Mouse (Mus musculus) heart, embryonic 15.5 days (tissue): ENCODE results near the gene Olfr787. TPM values are rescaled to one million over a fixed set of nuclear protein-coding genes. Genes with fewer than 3 reads are reported as not detected.

Source experiments
- ATAC-seq: fragments of 200-750 bp; cut with Nextera tagmentation; replicated peaks from 2 replicates; pipeline ENCODE4 v1.8.0; 2017; ENCODE audit warnings: low read depth, moderate TSS enrichment; ENCODE audit not compliant: insufficient number of reproducible peaks, insufficient read depth, low FRiP score
- H3K27ac ChIP-seq: fragments of 300-500 bp; sonication (generic); 2 replicates; pipeline ENCODE4 v1.5.1; 2015; ENCODE audit warnings: mild to moderate bottlenecking, inconsistent platforms
- H3K27me3 ChIP-seq: fragments of 300-500 bp; sonication (generic); 2 replicates; pipeline ENCODE4 v1.6.1; 2015; ENCODE audit warnings: inconsistent platforms
- H3K36me3 ChIP-seq: fragments of 300-500 bp; sonication (generic); 2 replicates; pipeline ENCODE4 v1.6.1; 2015; ENCODE audit warnings: mild to moderate bottlenecking, inconsistent platforms
- H3K4me1 ChIP-seq: fragments of 300-500 bp; sonication (generic); replicated peaks from 2 replicates; pipeline ENCODE4 v1.6.1; 2015; ENCODE audit warnings: inconsistent platforms
- H3K4me2 ChIP-seq: fragments of 300-500 bp; sonication (generic); 2 replicates; pipeline ENCODE4 v1.6.1; 2015; ENCODE audit warnings: inconsistent platforms, mild to moderate bottlenecking, moderate library complexity
- H3K4me3 ChIP-seq: fragments of 300-500 bp; sonication (generic); 2 replicates; pipeline ENCODE4 v1.5.1; 2015; ENCODE audit warnings: mild to moderate bottlenecking, inconsistent platforms
- H3K9ac ChIP-seq: fragments of 300-500 bp; sonication (generic); 2 replicates; pipeline ENCODE4 v1.6.1; 2015; ENCODE audit warnings: mild to moderate bottlenecking, inconsistent platforms
- H3K9me3 ChIP-seq: fragments of 300-500 bp; sonication (generic); replicated peaks from 2 replicates; pipeline ENCODE4 v1.6.1; 2016; ENCODE audit warnings: inconsistent platforms
- WGBS: fragments of 180-500 bp; shearing (Covaris S2); methylation state at CpG from one replicate; pipeline ENCODE4 v1.1.7; 2015; ENCODE audit warnings: mixed read lengths; 5-methylcytosine and 5-hydroxymethylcytosine counted together
- polyA plus RNA-seq: library from polyadenylated mRNA; unstranded; fragments of >200 nt; fragmentation: Nextera tagmentation; extraction: Ambion mirVana; gene quantifications from 2 replicates; pipeline ENCODE4 v1.2.1, GENCODE M21; 2015

The Olfr787 gene
- not detected in 2 replicates for polyA plus RNA-seq

DNA sequence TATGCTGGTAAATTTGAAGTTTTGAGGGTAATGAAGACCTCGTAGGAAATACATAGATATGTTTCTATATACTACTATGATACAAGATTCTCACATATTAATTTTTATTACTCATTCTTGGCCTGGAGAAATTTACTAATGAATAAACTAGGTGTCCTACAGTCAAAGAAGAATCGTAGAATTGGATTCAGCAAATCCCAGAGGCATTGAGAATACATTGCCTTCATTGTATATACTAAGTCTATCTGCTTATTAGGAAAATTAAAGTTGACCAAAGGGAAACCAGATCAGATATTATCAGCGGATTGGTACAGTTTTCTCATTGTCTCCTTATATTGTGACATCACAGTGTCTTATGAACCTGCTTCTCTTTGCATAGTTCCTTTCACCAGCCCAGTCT lies at the start of gene Olfr787:
Gene Olfr787, plus strand, starts transcription at position 301 of the 400 bp plus-strand sequence.
- Histone ChIP-seq H3K4me1 (no peaks in the 10 kb centered on the region), H3K9ac (no peak within 1 kb of the TSS), H3K27ac (no peak within 1 kb of the TSS), H3K36me3 (no peaks in the 10 kb centered on the region), H3K4me3 (no peak within 1 kb of the TSS), H3K4me2 (no peak within 1 kb of the TSS), H3K9me3 (no peaks in the 10 kb centered on the region), H3K27me3 (no peaks in the 10 kb centered on the region)
- ATAC-seq = no peak
- WGBS = 68% methylated on average over 3 of the region's 3 CpGs

GRCm38 (mm10) chr10:129427006-129427405 lies 34.7 kb upstream of the Olfr787 start, which contains the start of gene Olfr786:
Gene Olfr786, plus strand, starts transcription at chr10:129427306.
- Histone ChIP-seq H3K4me1 (no peaks in the 10 kb centered on the region), H3K4me2 (no peak within 1 kb of the TSS), H3K4me3 (no peak within 1 kb of the TSS), H3K36me3 (no peaks in the 10 kb centered on the region), H3K27ac (no peak within 1 kb of the TSS), H3K27me3 (no peaks in the 10 kb centered on the region), H3K9ac (no peak within 1 kb of the TSS), H3K9me3 (no peaks in the 10 kb centered on the region)
- ATAC-seq = no peak

DNA sequence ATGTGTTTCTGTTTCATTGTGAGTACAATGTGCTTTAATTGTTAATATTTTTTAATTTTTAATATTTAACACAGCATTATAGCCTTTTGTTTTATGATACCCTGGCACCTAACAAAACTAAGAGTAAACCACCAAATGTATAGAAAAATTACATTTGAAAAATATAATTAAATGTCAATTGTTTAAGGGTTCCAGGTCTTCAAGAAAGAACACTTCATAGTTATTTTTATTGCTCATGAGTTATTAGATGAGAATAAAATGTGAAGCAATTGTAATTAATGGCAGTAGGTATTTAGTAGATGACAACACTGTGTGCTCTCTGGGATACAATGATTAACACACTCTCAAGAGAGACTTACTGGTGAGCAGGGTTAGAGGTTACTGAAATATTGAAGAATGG lies 9.0 kb downstream of the Olfr787 start, which contains the start of gene Olfr788:
Gene Olfr788, plus strand, starts transcription at position 301 of the 400 bp plus-strand sequence.
- Histone ChIP-seq H3K27me3 (no peaks in the 10 kb centered on the region), H3K9me3 (no peaks in the 10 kb centered on the region), H3K27ac (no peak within 1 kb of the TSS), H3K4me1 (no peaks in the 10 kb centered on the region), H3K36me3 (no peaks in the 10 kb centered on the region), H3K4me3 (no peak within 1 kb of the TSS), H3K4me2 (no peak within 1 kb of the TSS), H3K9ac (no peak within 1 kb of the TSS)
- no peak for ATAC-seq

- Histone ChIP-seq H3K36me3 (no peaks in the 10 kb centered on the region), H3K4me1 (no peaks in the 10 kb centered on the region), H3K27ac (no peak overlapping the region), H3K27me3 (no peaks in the 10 kb centered on the region), H3K9ac (no peak overlapping the region), H3K9me3 (no peaks in the 10 kb centered on the region), H3K4me2 (no peak overlapping the region), H3K4me3 (no peak overlapping the region)
- WGBS = 62% methylated on average over 2 of the region's 2 CpGs
- ATAC-seq = no peak
Observed at GRCm38 (mm10) chr10:129473256-129473655, 11.6 kb downstream of the Olfr787 start.

DNA sequence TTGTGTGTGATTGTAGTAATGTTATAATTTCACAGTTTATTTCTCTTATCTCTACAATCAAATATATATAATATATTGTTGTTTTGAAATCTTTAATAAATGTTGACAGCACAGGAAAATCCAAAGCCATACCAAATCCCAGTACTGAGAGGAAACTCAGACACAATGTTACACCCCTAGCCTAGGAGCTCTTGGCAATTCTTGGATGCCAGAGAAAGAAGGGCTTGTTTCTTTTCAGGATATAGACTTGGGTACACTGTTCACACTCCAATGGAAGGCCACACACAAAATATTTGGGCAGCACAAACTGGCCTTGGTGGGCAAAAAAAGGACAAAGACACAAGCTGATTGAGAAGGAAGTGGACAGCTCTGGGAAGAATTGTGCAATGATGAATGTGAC lies 12.1 kb downstream of the Olfr787 start:
- no peak overlapping the region for H3K4me3 ChIP-seq
- H3K27me3 ChIP-seq = no peaks in the 10 kb centered on the region
- no peaks in the 10 kb centered on the region for H3K4me1 ChIP-seq
- H3K9me3 ChIP-seq = no peaks in the 10 kb centered on the region
- no peak overlapping the region for H3K27ac ChIP-seq
- no peak overlapping the region for H3K4me2 ChIP-seq
- no peak for ATAC-seq
- H3K36me3 ChIP-seq = no peaks in the 10 kb centered on the region
- no peak overlapping the region for H3K9ac ChIP-seq

DNA sequence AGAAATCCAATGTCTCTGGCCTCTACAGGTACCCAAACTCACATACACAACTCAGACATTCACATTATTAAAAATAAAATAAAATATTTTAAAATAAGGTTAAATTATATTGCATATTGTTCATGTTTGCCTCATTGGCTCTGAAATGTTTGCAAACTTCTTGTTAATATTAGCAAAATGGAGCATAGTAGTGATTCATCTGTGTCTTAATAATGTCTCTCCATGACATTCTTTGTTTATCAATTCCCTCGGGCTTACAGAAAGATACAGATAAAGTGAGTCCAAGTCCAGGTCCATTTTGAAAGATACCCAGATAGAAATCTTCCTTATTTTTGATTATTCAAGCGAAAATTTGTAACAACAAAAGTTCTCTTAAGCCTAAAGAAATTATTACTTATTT lies 22.8 kb downstream of the Olfr787 start, which contains the start of gene Olfr789:
Gene Olfr789, plus strand, starts transcription at position 301 of the 400 bp plus-strand sequence.
- no peak within 1 kb of the TSS for H3K4me3 ChIP-seq
- whole genome bisulfite sequencing = 51% methylated on average over 2 of the region's 2 CpGs
- no peaks in the 10 kb centered on the region for H3K36me3 ChIP-seq
- no peaks in the 10 kb centered on the region for H3K27me3 ChIP-seq
- no peaks in the 10 kb centered on the region for H3K4me1 ChIP-seq
- no peak within 1 kb of the TSS for H3K9ac ChIP-seq
- H3K9me3 ChIP-seq = no peaks in the 10 kb centered on the region
- H3K4me2 ChIP-seq = no peak within 1 kb of the TSS
- H3K27ac ChIP-seq = no peak within 1 kb of the TSS
- ATAC-seq = no peak

DNA sequence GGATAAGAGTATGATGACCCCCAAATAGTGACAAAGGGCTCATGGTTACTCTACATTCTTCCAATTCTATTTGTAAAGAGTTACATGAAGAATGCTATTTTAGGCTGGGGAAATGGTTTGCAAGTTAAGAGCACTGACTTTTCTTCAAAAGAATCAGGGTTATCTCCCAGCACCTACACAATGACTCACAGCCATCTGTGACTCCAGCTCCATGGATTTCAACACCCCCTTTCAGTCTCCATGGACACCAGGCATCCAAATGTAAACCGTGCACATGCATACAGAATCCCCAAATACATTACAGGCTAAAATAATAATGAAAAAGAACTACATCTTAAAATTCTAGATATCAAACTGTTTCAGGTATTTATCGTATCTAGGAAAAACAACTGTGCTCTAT lies 28.4 kb downstream of the Olfr787 start:
- H3K9me3 ChIP-seq = no peaks in the 10 kb centered on the region
- no peaks in the 10 kb centered on the region for H3K27me3 ChIP-seq
- 65% methylated on average over 2 of the region's 2 CpGs for WGBS
- H3K4me3 ChIP-seq = no peak overlapping the region
- no peak overlapping the region for H3K9ac ChIP-seq
- H3K4me2 ChIP-seq = no peak overlapping the region
- H3K4me1 ChIP-seq = no peaks in the 10 kb centered on the region
- H3K36me3 ChIP-seq = no peaks in the 10 kb centered on the region
- no peak overlapping the region for H3K27ac ChIP-seq
- ATAC-seq = no peak

- no peak for ATAC-seq
- Histone ChIP-seq H3K27ac (no peak within 1 kb of the TSS), H3K36me3 (no peaks in the 10 kb centered on the region), H3K4me1 (no peaks in the 10 kb centered on the region), H3K9ac (no peak within 1 kb of the TSS), H3K4me3 (no peak within 1 kb of the TSS), H3K9me3 (no peaks in the 10 kb centered on the region), H3K27me3 (no peaks in the 10 kb centered on the region), H3K4me2 (no peak within 1 kb of the TSS)
Observed at GRCm38 (mm10) chr10:129498192-129498591, 36.5 kb downstream of the Olfr787 start, which contains the start of gene Olfr790. Gene Olfr790, plus strand, starts transcription at chr10:129498492.

Other genes starting within 250 kb of the Olfr787 start
- gene Olfr774, start 225.7 kb upstream of the Olfr787 start, polyA plus RNA-seq = not detected in 2 replicates
- gene Olfr775, start 213.4 kb upstream of the Olfr787 start, polyA plus RNA-seq = not detected in 2 replicates
- gene Olfr776, start 202.7 kb upstream of the Olfr787 start, polyA plus RNA-seq = not detected in 2 replicates
- gene Olfr777, start 190.4 kb upstream of the Olfr787 start, polyA plus RNA-seq = not detected in 2 replicates
- gene Olfr780, start 143.7 kb upstream of the Olfr787 start, polyA plus RNA-seq = not detected in 2 replicates
- not detected in 2 replicates for gene Olfr781, start 133.0 kb upstream of the Olfr787 start, polyA plus RNA-seq
- gene Olfr782, start 113.0 kb upstream of the Olfr787 start, polyA plus RNA-seq = not detected in 2 replicates
- 0.04 and 0.09 TPM in 2 replicates for gene Olfr784, start 77.8 kb upstream of the Olfr787 start, polyA plus RNA-seq
- not detected in 2 replicates for gene Olfr785, start 56.4 kb upstream of the Olfr787 start, polyA plus RNA-seq
- gene Olfr786, start 34.6 kb upstream of the Olfr787 start, polyA plus RNA-seq = not detected in 2 replicates
- not detected in 2 replicates for gene Olfr788, start 9.1 kb downstream of the Olfr787 start, polyA plus RNA-seq
- gene Olfr789, start 22.9 kb downstream of the Olfr787 start, polyA plus RNA-seq = not detected in 2 replicates
- not detected in 2 replicates for gene Olfr790, start 36.6 kb downstream of the Olfr787 start, polyA plus RNA-seq
- not detected in 2 replicates for gene Olfr791, start 59.9 kb downstream of the Olfr787 start, polyA plus RNA-seq
- gene Olfr792, start 77.3 kb downstream of the Olfr787 start, polyA plus RNA-seq = not detected in 2 replicates
- gene Olfr794, start 105.8 kb downstream of the Olfr787 start, polyA plus RNA-seq = not detected in 2 replicates
- not detected in 2 replicates for gene Olfr796, start 150.7 kb downstream of the Olfr787 start, polyA plus RNA-seq
- not detected in 2 replicates for gene Olfr798, start 166.1 kb downstream of the Olfr787 start, polyA plus RNA-seq
- not detected in 2 replicates for gene Olfr799, start 175.6 kb downstream of the Olfr787 start, polyA plus RNA-seq
- gene Olfr800, start 195.8 kb downstream of the Olfr787 start, polyA plus RNA-seq = not detected in 2 replicates
- not detected in 2 replicates for gene Olfr801, start 212.0 kb downstream of the Olfr787 start, polyA plus RNA-seq
- not detected in 2 replicates for gene Olfr802, start 226.3 kb downstream of the Olfr787 start, polyA plus RNA-seq
- not detected in 2 replicates for gene Olfr803, start 232.4 kb downstream of the Olfr787 start, polyA plus RNA-seq
- not detected in 2 replicates for gene Olfr804, start 241.3 kb downstream of the Olfr787 start, polyA plus RNA-seq